Mouse (Mus musculus) midbrain, embryonic 15.5 days (tissue): ENCODE data around the gene Lamtor5. TPM values are rescaled to one million over a fixed set of nuclear protein-coding genes. Genes with fewer than 3 reads are reported as not detected.
A peak's percentile ranks its signal among the peaks of the same experiment; 100 is the strongest.

ENCODE experiments used
- ATAC-seq: fragments of 200-750 bp; cut with Nextera tagmentation; replicated peaks from 2 replicates; pipeline ENCODE4 v1.8.0; 2017; ENCODE audit warnings: moderate TSS enrichment
- H3K27ac ChIP-seq: fragments of 300-500 bp; sonication (generic); 2 replicates; pipeline ENCODE4 v1.5.1; 2015; ENCODE audit warnings: mild to moderate bottlenecking, inconsistent platforms
- H3K27me3 ChIP-seq: fragments of 300-500 bp; sonication (generic); replicated peaks from 2 replicates; pipeline ENCODE4 v1.6.1; 2015; ENCODE audit warnings: inconsistent platforms
- H3K36me3 ChIP-seq: fragments of 300-500 bp; sonication (generic); replicated peaks from 2 replicates; pipeline ENCODE4 v1.6.1; 2015; ENCODE audit warnings: inconsistent platforms
- H3K4me1 ChIP-seq: fragments of 300-500 bp; sonication (generic); 2 replicates; pipeline ENCODE4 v1.6.1; 2015; ENCODE audit warnings: inconsistent platforms
- H3K4me2 ChIP-seq: fragments of 300-500 bp; sonication (generic); 2 replicates; pipeline ENCODE4 v1.6.1; 2015; ENCODE audit warnings: inconsistent platforms, mild to moderate bottlenecking, moderate library complexity
- H3K4me3 ChIP-seq: fragments of 300-500 bp; sonication (generic); 2 replicates; pipeline ENCODE4 v1.5.1; 2015; ENCODE audit warnings: mild to moderate bottlenecking, inconsistent platforms
- H3K9ac ChIP-seq: fragments of 300-500 bp; sonication (generic); 2 replicates; pipeline ENCODE4 v1.6.1; 2015; ENCODE audit warnings: mild to moderate bottlenecking, inconsistent platforms
- H3K9me3 ChIP-seq: fragments of 300-500 bp; sonication (generic); 2 replicates; pipeline ENCODE4 v1.6.1; 2016; ENCODE audit warnings: inconsistent platforms
- WGBS: fragments of 180-500 bp; shearing (Covaris S2); methylation state at CpG from one replicate; pipeline ENCODE4 v1.1.7; 2015; ENCODE audit warnings: mixed read lengths; 5-methylcytosine and 5-hydroxymethylcytosine counted together
- polyA plus RNA-seq: library from polyadenylated mRNA; unstranded; fragments of >200 nt; fragmentation: Nextera tagmentation; extraction: Ambion mirVana; gene quantifications from 2 replicates; pipeline ENCODE4 v1.2.1, GENCODE M21; 2015

Gene Lamtor5
- polyA plus RNA-seq = 177 and 189 TPM in 2 replicates

DNA sequence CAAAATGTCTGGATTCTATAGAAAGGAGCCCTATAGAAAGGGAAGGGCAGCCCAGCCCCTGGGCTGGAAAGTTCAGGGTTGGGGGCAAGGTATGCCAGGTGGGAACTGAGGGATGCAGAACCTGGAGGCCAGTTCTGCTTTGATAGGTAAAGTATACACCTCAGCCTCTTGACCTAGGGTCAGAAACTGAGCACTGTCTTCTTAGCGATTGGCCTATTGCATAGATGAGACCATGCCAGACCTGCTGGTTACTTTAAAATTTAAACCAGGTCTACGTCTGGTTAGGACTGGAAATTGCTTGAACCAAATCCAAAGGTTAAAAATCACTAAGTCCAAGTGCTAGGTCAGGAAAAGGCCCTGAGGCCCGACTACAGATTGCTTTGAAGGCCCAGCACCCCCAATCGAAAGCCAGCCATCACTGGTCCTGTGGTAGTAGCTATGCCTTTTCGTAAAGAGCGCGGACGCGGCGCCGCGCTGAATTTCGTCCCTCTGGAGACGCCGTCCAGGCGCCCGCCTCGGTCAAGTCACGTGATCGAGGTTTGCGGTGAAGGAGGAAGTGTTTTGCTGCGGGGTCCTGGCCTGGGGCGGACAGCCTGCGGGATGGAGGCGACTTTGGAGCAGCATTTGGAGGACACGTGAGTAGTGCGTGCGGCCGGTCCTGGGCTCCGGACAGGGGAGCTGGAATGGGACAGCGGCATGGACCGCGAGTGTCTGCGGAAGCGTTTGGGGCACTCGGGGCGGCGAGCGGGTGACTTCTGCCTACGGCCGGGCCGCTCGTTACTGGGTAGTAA lies at the start of gene Lamtor5:
Gene Lamtor5, plus strand, starts transcription at position 380 of the 791 bp plus-strand sequence.
- Histone ChIP-seq H3K9me3 (no peaks in the 10 kb centered on the region), H3K36me3 (peaks cover 8% of the 10 kb centered on the region; the same call in 1 of the 2 replicates), H3K27ac (no peak within 1 kb of the TSS), H3K9ac (peak within 1 kb of the TSS; percentile 67), H3K4me3 (peak within 1 kb of the TSS; percentile 78), H3K4me2 (peak within 1 kb of the TSS; percentile 51), H3K4me1 (peaks cover 11% of the 10 kb centered on the region), H3K27me3 (no peaks in the 10 kb centered on the region)
- ATAC-seq = peak; percentile 94
- 3% methylated on average over 43 of the region's 43 CpGs for WGBS

DNA sequence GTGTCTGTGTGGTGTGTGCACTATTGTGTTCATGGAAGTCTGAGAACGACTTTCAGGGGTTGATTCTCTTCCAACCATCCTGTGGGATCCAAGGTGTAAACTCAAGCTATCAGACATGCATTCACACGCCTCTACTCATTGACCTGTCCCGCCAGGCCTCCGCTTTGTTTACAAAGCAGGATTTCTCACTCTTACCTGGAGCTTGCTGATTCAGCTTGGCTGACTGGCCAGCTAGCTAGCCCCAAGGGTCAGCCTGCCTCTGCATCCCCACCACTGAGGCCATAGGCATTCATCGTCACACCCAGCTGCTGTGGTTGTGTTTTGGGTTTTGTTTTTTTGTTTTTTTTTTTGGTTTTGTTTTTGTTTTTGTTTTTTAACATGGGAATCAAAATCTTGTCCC lies 49.4 kb upstream of the Lamtor5 start:
- ATAC-seq = no peak
- no peaks in the 10 kb centered on the region for H3K36me3 ChIP-seq
- H3K4me1 ChIP-seq = 0 out of 2 replicates have a peak, but pooled peaks cover 4% of the 10 kb centered on the region
- H3K9ac ChIP-seq = no peak overlapping the region
- no peak overlapping the region for H3K4me2 ChIP-seq
- H3K27ac ChIP-seq = no peak overlapping the region
- no peak overlapping the region for H3K4me3 ChIP-seq
- WGBS = 78% methylated on average over 5 of the region's 5 CpGs
- H3K9me3 ChIP-seq = no peaks in the 10 kb centered on the region
- no peaks in the 10 kb centered on the region for H3K27me3 ChIP-seq

- WGBS = 78% methylated on average over 5 of the region's 5 CpGs
- no peaks in the 10 kb centered on the region for H3K36me3 ChIP-seq
- no peak overlapping the region for H3K27ac ChIP-seq
- no peaks in the 10 kb centered on the region for H3K9me3 ChIP-seq
- no peak overlapping the region for H3K4me2 ChIP-seq
- ATAC-seq = no peak
- H3K4me1 ChIP-seq = 0 out of 2 replicates have a peak, but pooled peaks cover 4% of the 10 kb centered on the region
- no peaks in the 10 kb centered on the region for H3K27me3 ChIP-seq
- no peak overlapping the region for H3K4me3 ChIP-seq
- no peak overlapping the region for H3K9ac ChIP-seq
Measured at GRCm38 (mm10) chr3:107229822-107230221, 48.8 kb upstream of the Lamtor5 start.

DNA sequence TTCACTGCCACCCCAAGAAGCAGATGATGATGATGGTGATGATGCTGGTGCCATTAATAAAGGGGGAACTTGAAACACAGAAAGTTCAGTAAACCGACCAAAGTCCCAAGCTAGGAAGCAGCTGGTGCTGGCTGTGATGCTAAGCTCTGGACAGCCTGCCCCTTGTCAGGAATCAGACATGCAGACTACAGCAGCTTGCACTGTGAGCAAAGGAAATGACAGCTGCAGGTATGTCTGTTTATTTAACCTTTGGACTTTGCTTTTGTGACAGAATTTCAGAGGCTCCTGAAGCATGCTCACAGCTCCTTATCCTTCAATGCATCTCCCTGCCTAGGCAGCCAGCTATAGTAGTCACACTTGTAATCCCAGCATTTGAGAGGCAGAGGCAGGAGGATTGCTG lies 48.1 kb upstream of the Lamtor5 start, which contains the start of gene A630076J17Rik:
Gene A630076J17Rik, plus strand, starts transcription at position 88 of the 400 bp plus-strand sequence.
- Histone ChIP-seq H3K9ac (no peak within 1 kb of the TSS), H3K4me1 (0 out of 2 replicates have a peak, but pooled peaks cover 4% of the 10 kb centered on the region), H3K36me3 (no peaks in the 10 kb centered on the region), H3K27ac (no peak within 1 kb of the TSS), H3K9me3 (no peaks in the 10 kb centered on the region), H3K4me3 (no peak within 1 kb of the TSS), H3K27me3 (no peaks in the 10 kb centered on the region), H3K4me2 (no peak within 1 kb of the TSS)
- WGBS = 56% methylated on average over 1 of the region's 1 CpGs
- no peak for ATAC-seq

DNA sequence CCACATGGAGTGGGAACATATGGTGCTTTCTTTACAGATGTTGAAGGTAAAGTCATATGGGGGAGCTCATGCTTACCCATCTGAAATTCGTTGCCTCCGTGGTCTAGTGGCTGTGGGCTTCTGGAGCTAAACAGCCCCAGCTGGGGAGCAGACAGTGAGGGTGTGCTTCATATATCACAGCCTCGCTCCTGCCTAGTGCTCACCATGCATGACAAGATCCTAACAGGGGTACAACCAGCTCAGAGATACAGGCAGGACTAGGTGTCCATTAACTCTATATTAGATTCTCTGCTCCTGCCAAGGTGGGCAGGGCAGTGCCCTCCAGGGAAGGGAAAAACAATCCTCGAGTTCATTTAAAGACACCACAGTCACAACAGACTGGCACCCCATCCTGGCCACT lies 47.5 kb upstream of the Lamtor5 start:
- Histone ChIP-seq H3K9ac (no peak overlapping the region), H3K36me3 (no peaks in the 10 kb centered on the region), H3K4me2 (no peak overlapping the region), H3K4me1 (0 out of 2 replicates have a peak, but pooled peaks cover 4% of the 10 kb centered on the region), H3K4me3 (no peak overlapping the region), H3K27me3 (no peaks in the 10 kb centered on the region), H3K27ac (no peak overlapping the region), H3K9me3 (no peaks in the 10 kb centered on the region)
- no peak for ATAC-seq
- 70% methylated on average over 4 of the region's 4 CpGs for WGBS

DNA sequence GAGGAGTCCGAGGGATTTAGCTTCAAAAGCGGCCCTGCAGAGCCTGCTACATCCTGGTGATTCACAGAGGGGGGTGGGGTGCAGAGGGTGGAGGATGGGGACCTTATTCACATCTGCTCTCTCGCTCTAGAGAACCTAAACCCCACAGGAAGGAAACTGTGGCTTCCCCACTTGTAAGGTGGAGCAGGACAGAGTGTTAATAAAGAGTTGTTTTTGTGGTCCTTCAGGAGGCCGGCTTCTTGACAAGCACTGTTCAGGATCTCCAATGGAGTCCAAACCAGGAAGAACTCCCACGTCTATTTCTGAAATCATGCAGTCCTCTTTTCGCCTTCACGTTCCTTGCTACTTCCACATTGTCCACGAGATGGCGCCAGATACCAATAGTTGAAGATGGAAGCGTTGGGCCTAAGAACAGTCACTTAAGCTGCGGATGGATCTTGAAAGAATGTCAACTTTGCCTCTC lies 45.3 kb upstream of the Lamtor5 start:
- no peaks in the 10 kb centered on the region for H3K36me3 ChIP-seq
- peak; percentile 65 for ATAC-seq
- H3K4me2 ChIP-seq = peak overlapping the region; percentile 27; the same call in 1 of the 2 replicates
- H3K27ac ChIP-seq = no peak overlapping the region
- no peaks in the 10 kb centered on the region for H3K9me3 ChIP-seq
- no peaks in the 10 kb centered on the region for H3K27me3 ChIP-seq
- 7% methylated on average over 11 of the region's 11 CpGs for WGBS
- H3K4me3 ChIP-seq = no peak overlapping the region
- H3K4me1 ChIP-seq = 0 out of 2 replicates have a peak, but pooled peaks cover 4% of the 10 kb centered on the region
- H3K9ac ChIP-seq = no peak overlapping the region

DNA sequence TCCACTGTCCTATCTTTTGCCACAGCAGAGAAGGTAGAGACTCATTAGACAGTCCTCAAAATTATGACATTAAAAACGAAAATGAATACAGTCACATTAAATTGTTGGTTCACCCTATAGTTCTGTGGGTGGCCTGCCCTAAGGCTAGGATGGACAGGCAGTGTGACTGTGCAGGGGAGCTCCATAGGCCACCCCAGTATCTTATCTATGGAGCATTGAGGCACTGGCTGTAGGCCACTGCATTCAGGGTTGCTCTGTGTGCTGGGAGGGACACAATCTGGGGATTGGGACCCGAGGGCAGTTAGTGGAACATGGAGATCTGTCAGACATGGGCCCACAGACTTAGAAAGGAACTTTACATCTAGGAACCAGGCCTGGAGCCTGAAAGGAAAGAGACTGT lies 44.7 kb upstream of the Lamtor5 start:
- H3K27ac ChIP-seq = no peak overlapping the region
- H3K4me1 ChIP-seq = 0 out of 2 replicates have a peak, but pooled peaks cover 4% of the 10 kb centered on the region
- WGBS = 24% methylated on average over 2 of the region's 2 CpGs
- no peaks in the 10 kb centered on the region for H3K9me3 ChIP-seq
- H3K9ac ChIP-seq = no peak overlapping the region
- no peak overlapping the region for H3K4me2 ChIP-seq
- no peaks in the 10 kb centered on the region for H3K27me3 ChIP-seq
- peak; percentile 63 for ATAC-seq
- H3K36me3 ChIP-seq = no peaks in the 10 kb centered on the region
- H3K4me3 ChIP-seq = no peak overlapping the region

- no peak overlapping the region for H3K27ac ChIP-seq
- H3K4me1 ChIP-seq = peaks cover 12% of the 10 kb centered on the region; the same call in 1 of the 2 replicates
- whole genome bisulfite sequencing = 60% methylated on average over 2 of the region's 2 CpGs
Measured at GRCm38 (mm10) chr3:107238051-107238450, 40.6 kb upstream of the Lamtor5 start.

DNA sequence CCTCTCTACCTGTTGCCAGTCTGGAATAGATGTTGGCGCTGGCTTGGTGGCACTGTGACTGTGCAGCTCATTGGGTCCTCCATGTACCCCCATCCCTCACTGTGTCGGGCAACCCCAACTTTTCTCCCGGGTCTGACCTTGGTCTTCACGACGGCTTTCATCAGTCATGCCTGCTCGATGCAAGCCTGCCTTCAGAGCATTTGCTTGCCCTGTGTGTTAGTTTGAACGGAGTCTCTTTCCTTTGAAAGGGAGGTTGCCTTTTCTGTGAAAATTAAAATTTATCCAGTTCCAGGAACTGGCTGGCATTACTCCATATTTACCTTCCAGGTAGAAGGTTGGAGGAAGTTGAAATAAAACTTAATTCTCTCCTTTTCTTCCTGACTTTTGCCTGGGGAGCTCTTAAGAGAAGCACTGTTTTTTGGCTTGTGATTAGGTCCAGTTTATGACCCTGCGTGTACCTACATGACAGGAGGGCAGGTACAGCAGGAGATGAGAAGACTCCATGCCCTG lies 40.1 kb upstream of the Lamtor5 start:
- no peak overlapping the region for H3K9ac ChIP-seq
- H3K36me3 ChIP-seq = no peaks in the 10 kb centered on the region
- ATAC-seq = no peak
- no peak overlapping the region for H3K27ac ChIP-seq
- H3K4me3 ChIP-seq = no peak overlapping the region
- H3K27me3 ChIP-seq = no peaks in the 10 kb centered on the region
- H3K4me2 ChIP-seq = no peak overlapping the region
- 88% methylated on average over 8 of the region's 8 CpGs for WGBS
- peaks cover 8% of the 10 kb centered on the region; the same call in 1 of the 2 replicates for H3K4me1 ChIP-seq
- no peaks in the 10 kb centered on the region for H3K9me3 ChIP-seq

More at GRCm38 (mm10) chr3:107238051-107238450, 40.6 kb upstream of the Lamtor5 start:
- ATAC-seq = no peak
- no peak overlapping the region for H3K4me3 ChIP-seq
- no peaks in the 10 kb centered on the region for H3K27me3 ChIP-seq
- H3K4me2 ChIP-seq = no peak overlapping the region
- H3K36me3 ChIP-seq = no peaks in the 10 kb centered on the region
- H3K9me3 ChIP-seq = no peaks in the 10 kb centered on the region
- no peak overlapping the region for H3K9ac ChIP-seq

GRCm38 (mm10) chr3:107239607-107240006 lies 39.1 kb upstream of the Lamtor5 start, which contains the start of gene Prok1:
Gene Prok1, minus strand, starts transcription at chr3:107239707.
- no peak within 1 kb of the TSS for H3K27ac ChIP-seq
- no peaks in the 10 kb centered on the region for H3K27me3 ChIP-seq
- no peak within 1 kb of the TSS for H3K4me3 ChIP-seq
- no peak within 1 kb of the TSS for H3K4me2 ChIP-seq
- no peaks in the 10 kb centered on the region for H3K36me3 ChIP-seq
- WGBS = 91% methylated on average over 9 of the region's 9 CpGs
- no peak within 1 kb of the TSS for H3K9ac ChIP-seq
- ATAC-seq = no peak
- H3K9me3 ChIP-seq = no peaks in the 10 kb centered on the region
- H3K4me1 ChIP-seq = peaks cover 8% of the 10 kb centered on the region; the same call in 1 of the 2 replicates

- Histone ChIP-seq H3K4me2 (peak overlapping the region; percentile 6; the same call in 1 of the 2 replicates), H3K27me3 (no peaks in the 10 kb centered on the region), H3K9ac (no peak overlapping the region), H3K36me3 (no peaks in the 10 kb centered on the region), H3K4me3 (no peak overlapping the region), H3K9me3 (no peaks in the 10 kb centered on the region), H3K27ac (no peak overlapping the region), H3K4me1 (peaks cover 8% of the 10 kb centered on the region; the same call in 1 of the 2 replicates)
- 19% methylated on average over 14 of the region's 14 CpGs for WGBS
- ATAC-seq = 0 out of 2 replicates have a peak, but pooled peaks have one; percentile 48
Measured at GRCm38 (mm10) chr3:107241389-107242094, 37.1 kb upstream of the Lamtor5 start.

- no peaks in the 10 kb centered on the region for H3K9me3 ChIP-seq
- no peak overlapping the region for H3K4me2 ChIP-seq
- no peak overlapping the region for H3K4me3 ChIP-seq
- H3K9ac ChIP-seq = no peak overlapping the region
- no peak for ATAC-seq
- no peaks in the 10 kb centered on the region for H3K27me3 ChIP-seq
- WGBS = 80% methylated on average over 6 of the region's 6 CpGs
- no peak overlapping the region for H3K27ac ChIP-seq
- H3K4me1 ChIP-seq = peaks cover 2% of the 10 kb centered on the region; the same call in 1 of the 2 replicates
- no peaks in the 10 kb centered on the region for H3K36me3 ChIP-seq
Measured at GRCm38 (mm10) chr3:107246876-107247275, 31.8 kb upstream of the Lamtor5 start.
